Mouse (Mus musculus) G1E (cell line): ENCODE data around the gene Wipi1. TPM values are rescaled to one million over a fixed set of nuclear protein-coding genes. Genes with fewer than 3 reads are reported as not detected.
A peak's percentile ranks its signal among the peaks of the same experiment; 100 is the strongest.

Experiments used
- ATAC-seq: 2 replicates; pipeline ENCODE4 v1.8.0; 2016; ENCODE audit warnings: mild to moderate bottlenecking; ENCODE audit not compliant: insufficient number of reproducible peaks, poor library complexity, low FRiP score, severe bottlenecking; ENCODE audit errors: extremely low read depth
- DNase-seq: peaks from one replicate; pipeline ENCODE4 v3.0.0; 2012; ENCODE audit warnings: low spot score
- H3K27me3 ChIP-seq: 2 replicates; pipeline ENCODE4 v1.6.1; 2012; ENCODE audit warnings: mild to moderate bottlenecking, low read length, inconsistent platforms; ENCODE audit not compliant: insufficient read depth
- H3K36me3 ChIP-seq: replicated peaks from 2 replicates; pipeline ENCODE3; 2012; ENCODE audit warnings: mild to moderate bottlenecking, inconsistent platforms
- H3K4me1 ChIP-seq: 2 replicates; pipeline ENCODE4 v1.6.1; 2012; ENCODE audit warnings: low read depth, low read length, inconsistent platforms, mixed read lengths; ENCODE audit not compliant: insufficient read depth
- H3K4me3 ChIP-seq: 2 replicates; pipeline ENCODE4 v1.5.1; 2012; ENCODE audit warnings: low read depth, mild to moderate bottlenecking, inconsistent platforms, low read length, moderate library complexity, mixed read lengths
- H3K9me3 ChIP-seq: replicated peaks from 2 replicates; pipeline ENCODE4 v1.6.1; 2012; ENCODE audit warnings: inconsistent platforms
- CTCF ChIP-seq: IDR thresholded peaks from 2 replicates; pipeline ENCODE4 v1.5.1; 2012; ENCODE audit warnings: low read depth, low read length, inconsistent platforms, mixed read lengths
- GATA1 ChIP-seq: IDR thresholded peaks from 2 replicates; pipeline ENCODE4 v1.6.1; 2012; ENCODE audit warnings: borderline replicate concordance, low read length, inconsistent platforms, mixed read lengths
- GATA2 ChIP-seq: IDR thresholded peaks from 2 replicates; pipeline ENCODE4 v1.6.1; 2012; ENCODE audit warnings: low read depth, low read length, inconsistent platforms, borderline replicate concordance
- POLR2AphosphoS5 ChIP-seq: IDR thresholded peaks from 2 replicates; pipeline ENCODE4 v1.6.1; 2012; ENCODE audit warnings: low read depth, low read length, inconsistent platforms; ENCODE audit not compliant: insufficient replicate concordance
- TAL1 ChIP-seq: conservative IDR thresholded peaks from 2 replicates; pipeline ENCODE4 v1.6.1; 2012; ENCODE audit warnings: low read depth, low read length, inconsistent platforms, mixed read lengths
- polyA plus RNA-seq: library from polyadenylated mRNA; stranded (reverse); fragments of >175 nt; gene quantifications from 2 replicates; pipeline ENCODE4 v1.2.3, GENCODE M21; 2012
- total RNA-seq, 2 experiments: library from RNA; stranded (forward) in 1 of 2; stranded (reverse) in 1 of 2; fragments of 200-1000 nt in 1 of 2; fragments of >200 nt in 1 of 2; fragmentation: Nextera tagmentation in 1 of 2; gene quantifications; 2 replicates each; pipeline ENCODE4 v1.2.3; 2014 to 2017

The Wipi1 gene
- total and polyA plus RNA-seq, 3 experiments = 5.0 to 15.0 (median 12.6) TPM

DNA sequence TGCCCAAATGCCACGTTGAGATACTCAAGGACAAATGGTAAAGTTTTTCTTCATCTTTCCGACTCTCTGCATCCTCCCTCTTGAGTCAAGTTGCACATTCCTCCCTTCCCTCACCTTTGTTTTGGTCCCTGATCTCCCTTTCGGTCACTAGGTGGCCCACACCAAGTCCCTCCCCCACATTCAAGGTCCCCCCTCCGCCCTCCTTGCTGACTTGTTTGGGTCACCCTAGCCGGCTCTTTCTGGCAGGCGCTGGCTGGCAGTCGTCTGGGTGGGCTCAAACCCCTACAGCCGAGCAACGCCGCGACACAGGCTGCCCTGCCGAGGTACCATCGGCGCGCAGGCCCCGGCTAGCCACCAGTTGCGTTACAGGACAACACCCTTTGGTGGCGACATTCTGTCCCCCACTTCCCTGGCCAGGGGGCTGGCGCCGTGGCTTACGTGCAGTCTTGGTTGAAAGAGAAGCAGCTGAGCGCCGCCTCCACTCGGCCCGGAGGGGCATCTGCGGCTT, 918 bp downstream of the Wipi1 start:
- ATAC-seq = no peak
- no peaks in the 10 kb centered on the region for H3K27me3 ChIP-seq
- peak overlapping the region; percentile 90 for H3K4me3 ChIP-seq
- no peak for DNase-seq
- H3K4me1 ChIP-seq = peaks cover 56% of the 10 kb centered on the region
- TF ChIP-seq TAL1 (no peak), CTCF (no peak), GATA1 (no peak), GATA2 (no peak), POLR2AphosphoS5 (no peak)
- H3K9me3 ChIP-seq = no peaks in the 10 kb centered on the region
- H3K36me3 ChIP-seq = peaks cover 6% of the 10 kb centered on the region

DNA sequence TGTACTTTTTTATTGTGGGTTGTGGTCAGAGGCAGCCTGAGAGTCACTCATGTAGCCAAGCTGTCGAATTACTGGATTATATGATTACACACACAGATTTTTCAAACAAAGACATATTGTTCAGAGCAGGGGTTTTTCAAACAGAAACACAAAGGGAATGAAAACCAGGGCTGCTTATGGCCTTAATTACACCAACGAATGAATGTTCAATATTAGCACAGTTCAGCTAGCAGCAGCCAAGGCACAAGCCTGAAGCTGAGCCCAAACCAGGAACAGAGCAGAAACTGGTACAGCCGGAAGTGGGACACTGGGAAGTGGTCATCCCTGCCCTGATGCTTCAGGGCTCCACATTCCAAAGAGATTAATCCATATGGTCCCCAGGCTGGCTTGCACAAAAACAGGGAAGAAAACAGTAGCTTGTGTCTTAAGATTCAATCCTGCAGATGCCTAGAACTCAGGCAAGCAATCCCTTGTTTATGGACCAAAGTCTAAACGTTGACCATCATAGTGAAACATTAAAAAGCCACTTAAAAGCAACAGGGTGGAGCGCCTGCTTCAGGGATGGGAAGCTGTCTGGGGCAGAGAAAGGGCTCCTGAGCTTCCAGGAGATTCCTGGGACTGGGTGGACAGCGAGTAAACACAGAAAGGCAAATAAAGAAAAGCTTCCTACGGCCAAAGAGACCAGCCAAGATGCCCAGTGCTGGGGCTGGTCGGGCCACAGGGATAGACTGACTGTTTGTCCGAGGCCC, 1.5 kb downstream of the Wipi1 start:
- no peak for TF ChIP-seq GATA2
- TF ChIP-seq POLR2AphosphoS5 = no peak
- no peak for TF ChIP-seq CTCF
- no peak for TF ChIP-seq GATA1
- TF ChIP-seq TAL1 = no peak
- Histone ChIP-seq H3K4me1 (peaks cover 50% of the 10 kb centered on the region), H3K9me3 (no peaks in the 10 kb centered on the region)

DNA sequence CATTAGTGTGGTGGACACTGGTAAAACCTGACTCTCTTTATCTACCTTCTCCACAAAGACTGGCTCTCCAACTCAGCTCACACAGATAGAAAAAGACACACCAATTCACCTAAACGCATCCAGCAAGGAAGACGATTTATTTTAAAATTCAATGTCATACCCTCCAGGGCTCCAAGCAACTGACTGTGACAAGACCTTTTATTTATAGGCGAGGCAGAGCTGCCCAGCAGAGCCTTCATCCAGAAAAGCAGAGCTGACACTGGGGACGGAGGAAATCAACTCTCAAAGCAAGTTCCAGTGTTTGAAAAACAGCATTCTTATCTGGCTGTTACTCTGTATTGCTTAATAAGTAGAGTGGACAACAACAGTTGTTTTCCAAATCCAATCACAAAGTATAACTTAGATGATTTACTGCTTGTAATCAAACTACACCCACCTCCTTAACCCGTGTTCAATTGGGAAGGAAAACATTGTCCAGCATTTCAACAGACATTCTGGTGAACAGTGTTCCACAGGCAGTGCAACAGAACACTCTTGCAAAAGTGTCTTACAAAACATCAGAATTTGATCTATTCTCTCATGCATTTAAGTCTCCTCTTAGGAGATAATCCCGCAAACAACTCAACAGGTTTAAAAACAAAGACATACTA, 2.7 kb downstream of the Wipi1 start:
- Histone ChIP-seq H3K36me3 (peaks cover 11% of the 10 kb centered on the region), H3K27me3 (no peaks in the 10 kb centered on the region), H3K4me3 (no peak overlapping the region), H3K4me1 (peaks cover 47% of the 10 kb centered on the region), H3K9me3 (no peaks in the 10 kb centered on the region)
- TF ChIP-seq POLR2AphosphoS5 (no peak), GATA2 (no peak), CTCF (no peak), TAL1 (no peak), GATA1 (no peak)
- DNase-seq = no peak
- no peak for ATAC-seq

More for the DNA sequence above, 1.5 kb downstream of the Wipi1 start:
- no peak for DNase-seq
- no peak for ATAC-seq
- Histone ChIP-seq H3K36me3 (peaks cover 6% of the 10 kb centered on the region), H3K4me3 (peak overlapping the region; percentile 90), H3K27me3 (no peaks in the 10 kb centered on the region)

DNA sequence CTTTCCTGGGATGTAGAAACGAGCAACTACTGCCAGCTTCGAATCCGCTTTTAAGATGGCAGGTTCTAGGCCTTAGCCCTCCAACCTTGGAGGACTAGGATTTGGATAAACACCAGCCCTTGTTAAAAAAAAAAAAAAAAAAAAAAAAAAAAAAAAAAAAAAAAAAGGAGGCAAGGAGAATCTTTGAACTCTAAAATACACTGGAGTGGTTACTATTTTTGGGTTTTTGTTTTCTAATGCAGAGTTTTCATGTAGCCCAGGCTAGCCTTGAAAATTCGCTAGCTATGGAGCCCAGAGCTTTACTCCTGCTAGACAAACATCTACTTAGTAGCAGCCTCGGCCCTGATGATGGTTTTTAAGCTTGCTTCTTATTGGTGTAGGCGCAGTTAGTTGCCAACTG, 4.2 kb downstream of the Wipi1 start:
- Histone ChIP-seq H3K4me3 (no peak overlapping the region), H3K27me3 (no peaks in the 10 kb centered on the region), H3K4me1 (peaks cover 34% of the 10 kb centered on the region), H3K9me3 (no peaks in the 10 kb centered on the region), H3K36me3 (peaks cover 20% of the 10 kb centered on the region)
- DNase-seq (no peak), ATAC-seq (no peak)
- TF ChIP-seq CTCF (no peak), GATA1 (no peak), POLR2AphosphoS5 (no peak), TAL1 (no peak), GATA2 (no peak)

DNA sequence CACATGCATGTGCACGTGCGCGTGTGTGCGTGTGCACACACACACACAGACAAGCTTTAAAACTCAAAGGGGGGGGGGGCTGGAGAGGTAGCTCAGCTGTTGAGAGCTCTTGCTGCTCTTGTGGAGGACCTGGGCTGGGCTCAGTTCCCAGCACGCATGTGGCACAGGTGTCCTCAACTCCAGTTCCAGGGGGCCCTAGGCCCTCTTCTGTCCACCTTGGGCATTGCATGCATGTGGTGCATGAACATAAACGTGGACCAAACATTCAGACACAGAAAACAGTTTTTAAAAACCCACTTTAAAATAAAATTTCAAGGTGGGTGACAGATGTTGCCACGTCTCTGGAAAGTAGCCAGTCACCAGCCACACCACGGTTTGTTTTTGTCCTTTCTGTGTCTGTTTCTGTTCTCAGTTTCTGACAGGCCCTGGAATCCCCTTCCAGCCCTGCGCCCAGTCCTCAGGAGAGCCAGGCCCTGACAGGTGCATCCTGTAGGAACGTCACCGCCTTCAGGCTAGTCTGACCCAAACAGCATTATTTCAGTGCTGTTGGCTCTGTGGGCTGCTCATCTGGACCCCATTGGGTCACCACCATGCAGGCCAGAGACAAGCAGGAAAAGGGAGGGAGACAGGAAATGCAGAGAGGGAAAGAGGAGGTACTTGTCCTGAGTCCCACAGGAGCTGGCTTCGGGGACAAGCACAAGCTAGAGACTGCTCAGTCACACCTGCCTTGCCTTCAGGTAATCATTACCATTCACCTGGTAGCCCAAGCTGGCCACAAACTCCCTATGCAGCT, 12.8 kb downstream of the Wipi1 start:
- Histone ChIP-seq H3K27me3 (no peaks in the 10 kb centered on the region), H3K9me3 (no peaks in the 10 kb centered on the region), H3K4me1 (peaks cover 11% of the 10 kb centered on the region), H3K36me3 (peaks cover 67% of the 10 kb centered on the region), H3K4me3 (no peak overlapping the region)
- DNase-seq (no peak), ATAC-seq (no peak)
- TF ChIP-seq CTCF (no peak), GATA2 (no peak), POLR2AphosphoS5 (no peak), TAL1 (no peak), GATA1 (no peak)
